Mouse (Mus musculus): ENCODE measurements around the gene Akt1. TPM values are rescaled to one million over a fixed set of nuclear protein-coding genes. Genes with fewer than 3 reads are reported as not detected.

The Akt1 gene
- polyA plus RNA-seq, 1 experiment = 105 TPM

DNA sequence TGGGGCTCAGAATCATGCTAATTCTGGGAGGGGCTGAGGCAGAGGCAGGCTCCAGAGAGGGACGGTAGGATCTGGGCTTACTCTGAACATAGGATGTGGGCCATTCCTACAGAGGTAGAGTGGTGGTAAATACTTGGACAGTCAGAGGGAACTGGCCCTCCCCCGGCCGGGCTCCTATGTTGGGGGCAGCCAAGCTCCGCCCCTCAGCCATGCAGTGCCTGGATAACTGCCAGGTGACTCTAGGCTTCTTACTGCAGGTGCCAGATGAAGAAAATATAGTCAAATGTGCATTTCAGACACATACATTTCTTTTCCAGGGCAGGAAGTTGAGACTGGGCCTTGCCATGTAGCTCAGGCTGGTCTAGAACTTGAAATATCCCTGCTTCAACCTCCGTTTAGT is 2.4 kb upstream of the Akt1 start:
- Histone ChIP-seq H3K36me3 (ENCODE audit: control insufficient read depth, insufficient read depth, low read length) (no peaks in the 10 kb centered on the region), H3K4me3 (ENCODE audit: extremely low read depth, insufficient read depth, insufficient read length) (no peak overlapping the region), H3K27ac (ENCODE audit: insufficient read depth, low read length) (no peak overlapping the region), H3K4me1 (ENCODE audit: control insufficient read depth, insufficient read depth, insufficient read length) (peaks cover 13% of the 10 kb centered on the region), H3K27me3 (ENCODE audit: control insufficient read depth, insufficient read depth, low read length) (peaks cover 6% of the 10 kb centered on the region)
- no peak for TF ChIP-seq POLR2A (IDR thresholded peaks at IDR 0.05; ENCODE audit: low read depth, low read length)
- no peak for TF ChIP-seq CTCF (IDR thresholded peaks at IDR 0.05; ENCODE audit: extremely low read depth, insufficient read depth, insufficient read length, insufficient replicate concordance)
- no peak for DNase-seq (ENCODE audit: low read depth in 1 of 2, low spot score in 2 of 2)
- 62% methylated on average over 5 of the region's 5 CpGs for WGBS

DNA sequence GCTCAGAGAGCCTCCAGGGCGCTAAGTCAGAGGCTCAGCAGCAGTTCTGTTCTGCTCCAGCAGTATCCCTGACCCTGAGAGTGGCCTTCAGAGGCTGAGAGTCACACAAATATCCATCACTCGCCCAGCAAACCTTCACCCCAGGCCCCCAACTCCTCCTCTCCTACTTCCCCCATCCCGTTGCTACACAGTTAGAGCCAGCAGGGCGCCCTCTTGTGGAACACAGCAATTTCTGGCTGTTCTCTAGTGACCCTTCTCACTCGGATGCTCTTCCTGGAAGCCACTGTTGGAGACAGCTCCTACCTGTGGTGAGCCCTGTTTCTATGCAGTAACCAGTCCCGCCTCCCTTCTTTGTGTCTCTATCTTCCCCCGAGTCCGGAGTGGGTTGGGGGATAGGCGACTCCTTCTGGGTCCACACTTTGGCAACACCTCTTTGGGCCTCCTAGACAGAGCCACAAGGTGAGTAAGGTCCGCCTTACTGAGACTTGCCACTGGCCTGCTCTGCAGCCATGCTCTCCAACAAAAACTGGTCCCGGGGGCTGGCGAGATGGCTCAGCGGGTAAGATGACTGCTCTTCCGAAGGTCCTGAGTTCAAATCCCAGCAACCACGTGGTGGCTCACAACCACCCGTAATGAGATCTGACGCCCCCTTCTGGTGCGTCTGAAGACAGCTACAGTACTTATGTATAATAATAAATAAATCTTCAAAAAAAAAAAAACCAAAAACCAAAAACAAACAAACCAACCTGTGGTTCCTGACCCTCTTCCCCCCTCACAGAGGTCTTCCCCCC is 756 bp upstream of the Akt1 start:
- peak; percentile 75; the same call in 1 of the 2 replicates for TF ChIP-seq CTCF (IDR thresholded peaks at IDR 0.05; ENCODE audit: extremely low read depth, insufficient read depth, insufficient read length, insufficient replicate concordance)
- TF ChIP-seq POLR2A (IDR thresholded peaks at IDR 0.05; ENCODE audit: low read depth, low read length) = no peak
- peaks cover 18% of the 10 kb centered on the region for H3K4me1 ChIP-seq (ENCODE audit: control insufficient read depth, insufficient read depth, insufficient read length)
- peak overlapping the region; percentile 89 for H3K27ac ChIP-seq (ENCODE audit: insufficient read depth, low read length)
- peak; percentile 77 to 82 for DNase-seq (ENCODE audit: low read depth in 1 of 2, low spot score in 2 of 2)
- peaks cover 3% of the 10 kb centered on the region; the same call in 1 of the 2 replicates for H3K36me3 ChIP-seq (ENCODE audit: control insufficient read depth, insufficient read depth, low read length)
- H3K4me3 ChIP-seq (ENCODE audit: extremely low read depth, insufficient read depth, insufficient read length) = peak overlapping the region; percentile 28
- peaks cover 6% of the 10 kb centered on the region for H3K27me3 ChIP-seq (ENCODE audit: control insufficient read depth, insufficient read depth, low read length)
- WGBS = 22% methylated on average over 18 of the region's 18 CpGs

DNA sequence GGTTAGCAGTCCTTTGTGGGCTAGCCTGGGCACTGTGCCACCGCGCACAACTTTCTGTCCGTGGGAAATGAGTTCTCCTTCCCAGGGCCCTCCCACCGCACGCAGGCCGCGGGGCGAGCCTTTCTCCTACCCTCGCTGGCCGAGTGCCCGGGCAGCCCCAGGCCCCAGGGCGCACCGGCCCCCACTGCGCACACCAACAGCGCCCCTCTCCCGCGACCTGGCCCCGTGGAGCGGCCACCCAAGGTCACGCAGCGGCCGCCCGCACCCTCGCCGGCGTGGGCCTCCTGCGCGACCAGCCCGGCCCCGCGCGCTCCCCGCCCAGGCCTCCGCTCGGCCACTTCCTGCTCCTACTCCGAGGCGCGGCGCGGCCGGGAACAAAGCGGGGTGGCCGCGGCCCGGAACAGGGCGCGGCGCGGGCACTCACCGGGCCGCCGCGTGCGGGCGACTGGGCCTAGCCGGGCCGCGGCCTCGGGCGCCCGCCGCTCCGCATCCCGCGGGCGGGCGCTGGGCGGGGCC is 1.1 kb downstream of the Akt1 start:
- peaks cover under 1% of the 10 kb centered on the region for H3K27me3 ChIP-seq (ENCODE audit: control insufficient read depth, insufficient read depth, low read length)

DNA sequence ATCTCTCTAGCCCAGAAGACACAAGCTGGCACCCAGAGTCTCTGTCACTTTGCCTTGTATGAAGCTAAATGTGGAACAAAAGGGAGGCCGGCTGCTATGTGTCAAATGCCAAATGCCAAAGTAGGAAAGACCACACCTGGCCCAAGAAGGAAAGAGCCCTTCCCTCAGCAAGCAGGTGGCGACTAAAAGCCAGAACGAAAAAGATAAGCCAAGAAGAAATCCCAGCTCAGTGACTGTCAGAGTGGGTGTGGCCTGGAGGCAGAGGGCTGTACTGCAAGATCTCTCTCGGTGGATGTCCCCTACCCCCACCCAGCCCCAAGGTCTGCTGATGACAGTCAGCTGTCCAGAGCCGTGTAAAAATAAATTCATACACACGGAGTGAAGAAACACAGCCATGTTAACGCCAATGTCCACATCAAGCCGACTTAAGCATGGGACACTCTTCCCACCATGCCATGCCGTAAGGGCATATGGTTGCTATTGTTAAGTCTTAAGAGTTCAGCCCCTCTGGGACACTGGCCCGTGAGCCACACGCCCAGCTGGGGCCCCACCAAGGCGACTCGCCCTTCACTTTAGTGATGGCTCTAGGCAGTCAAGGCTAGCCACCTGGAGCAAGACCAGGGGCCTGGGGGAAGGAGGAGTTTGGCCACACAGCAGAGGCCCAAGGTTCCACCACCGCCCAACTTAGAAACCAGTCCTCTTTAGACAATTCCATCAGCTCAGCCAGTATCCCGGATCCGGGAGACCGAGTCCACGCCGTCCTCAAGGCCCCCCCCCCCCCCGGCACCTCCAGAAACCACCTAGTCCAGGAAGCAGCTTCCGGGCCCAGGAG is 1.7 kb downstream of the Akt1 start:
- TF ChIP-seq CTCF (IDR thresholded peaks at IDR 0.05; ENCODE audit: extremely low read depth, insufficient read depth, insufficient read length, insufficient replicate concordance) = no peak
- TF ChIP-seq POLR2A (IDR thresholded peaks at IDR 0.05; ENCODE audit: low read depth, low read length) = no peak
- peaks cover 20% of the 10 kb centered on the region; the same call in 1 of the 2 replicates for H3K4me1 ChIP-seq (ENCODE audit: control insufficient read depth, insufficient read depth, insufficient read length)
- WGBS = 5% methylated on average over 21 of the region's 21 CpGs
- H3K27ac ChIP-seq (ENCODE audit: insufficient read depth, low read length) = peak overlapping the region; percentile 74
- no peak for DNase-seq (ENCODE audit: low read depth in 1 of 2, low spot score in 2 of 2)
- H3K27me3 ChIP-seq (ENCODE audit: control insufficient read depth, insufficient read depth, low read length) = no peaks in the 10 kb centered on the region; the same call in 1 of the 2 replicates
- peak overlapping the region; percentile 72 for H3K4me3 ChIP-seq (ENCODE audit: extremely low read depth, insufficient read depth, insufficient read length)
- peaks cover 5% of the 10 kb centered on the region; the same call in 1 of the 2 replicates for H3K36me3 ChIP-seq (ENCODE audit: control insufficient read depth, insufficient read depth, low read length)

More for the DNA sequence above, 1.1 kb downstream of the Akt1 start:
- no peak for DNase-seq (ENCODE audit: low read depth in 1 of 2, low spot score in 2 of 2)
- TF ChIP-seq CTCF (IDR thresholded peaks at IDR 0.05; ENCODE audit: extremely low read depth, insufficient read depth, insufficient read length, insufficient replicate concordance) (no peak), POLR2A (IDR thresholded peaks at IDR 0.05; ENCODE audit: low read depth, low read length) (no peak)
- H3K4me1 ChIP-seq (ENCODE audit: control insufficient read depth, insufficient read depth, insufficient read length) = peaks cover 20% of the 10 kb centered on the region; the same call in 1 of the 2 replicates
- H3K36me3 ChIP-seq (ENCODE audit: control insufficient read depth, insufficient read depth, low read length) = peaks cover 5% of the 10 kb centered on the region; the same call in 1 of the 2 replicates
- H3K4me3 ChIP-seq (ENCODE audit: extremely low read depth, insufficient read depth, insufficient read length) = peak overlapping the region; percentile 72
- H3K27ac ChIP-seq (ENCODE audit: insufficient read depth, low read length) = peak overlapping the region; percentile 74
- WGBS = 4% methylated on average over 63 of the region's 68 CpGs

DNA sequence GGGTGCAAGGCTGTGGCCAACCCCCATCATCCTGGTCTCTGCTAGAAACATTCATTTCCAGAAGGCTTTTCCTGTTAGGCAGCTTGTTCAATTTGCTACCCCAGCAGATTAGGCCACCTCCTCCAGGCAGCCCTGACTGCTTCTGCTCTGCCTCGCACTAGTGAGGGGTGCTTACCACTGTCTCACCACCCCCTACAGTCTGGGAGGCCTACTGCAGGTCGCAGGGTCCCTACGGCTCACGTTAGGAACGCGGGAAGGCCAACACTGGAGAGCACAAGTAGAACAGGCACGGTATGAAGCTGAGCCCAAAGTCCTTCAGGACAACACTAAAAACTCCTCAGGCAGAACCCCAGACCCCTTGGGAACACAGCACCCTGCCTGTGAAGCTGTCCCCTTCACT is 2.8 kb downstream of the Akt1 start:
- H3K4me1 ChIP-seq (ENCODE audit: control insufficient read depth, insufficient read depth, insufficient read length) = peaks cover 20% of the 10 kb centered on the region; the same call in 1 of the 2 replicates
- WGBS = 92% methylated on average over 7 of the region's 7 CpGs
- no peak overlapping the region for H3K4me3 ChIP-seq (ENCODE audit: extremely low read depth, insufficient read depth, insufficient read length)
- no peaks in the 10 kb centered on the region; the same call in 1 of the 2 replicates for H3K27me3 ChIP-seq (ENCODE audit: control insufficient read depth, insufficient read depth, low read length)
- DNase-seq (ENCODE audit: low read depth in 1 of 2, low spot score in 2 of 2) = no peak
- H3K27ac ChIP-seq (ENCODE audit: insufficient read depth, low read length) = no peak overlapping the region
- peaks cover 7% of the 10 kb centered on the region; the same call in 1 of the 2 replicates for H3K36me3 ChIP-seq (ENCODE audit: control insufficient read depth, insufficient read depth, low read length)
- TF ChIP-seq CTCF (IDR thresholded peaks at IDR 0.05; ENCODE audit: extremely low read depth, insufficient read depth, insufficient read length, insufficient replicate concordance) = no peak
- no peak for TF ChIP-seq POLR2A (IDR thresholded peaks at IDR 0.05; ENCODE audit: low read depth, low read length)

DNA sequence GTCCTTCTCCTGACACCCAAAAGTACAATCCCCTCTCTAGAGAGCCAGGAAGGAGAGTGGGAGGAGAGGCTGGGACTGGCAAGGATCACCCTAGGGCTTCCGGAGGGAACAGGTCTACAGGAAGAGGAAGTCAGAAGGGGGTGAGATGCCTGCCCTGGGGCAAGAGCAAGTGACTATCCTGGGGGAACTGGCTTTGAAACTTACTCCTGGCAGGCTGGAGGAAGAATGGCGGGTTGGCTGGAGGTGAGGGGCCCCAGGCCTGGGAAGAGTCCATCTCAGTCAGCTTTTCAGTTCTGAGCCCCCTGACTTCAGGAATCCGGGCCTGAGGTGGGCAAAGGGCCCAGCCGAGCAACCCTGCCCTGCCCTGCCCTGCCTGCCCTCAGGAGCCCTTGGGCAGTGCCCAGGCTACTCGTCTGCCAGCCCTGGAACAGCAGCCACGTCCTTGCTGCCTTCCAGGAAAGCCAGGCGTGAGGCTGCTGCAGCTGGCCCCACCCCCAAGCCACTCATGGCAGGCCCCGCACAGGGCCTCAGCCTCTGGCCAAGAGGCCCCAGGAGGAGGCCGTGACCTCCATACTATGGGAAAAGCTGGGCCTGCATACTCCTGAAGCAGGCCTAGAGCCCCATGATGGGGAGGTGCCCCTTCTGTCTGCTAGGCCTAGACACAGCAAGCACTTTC is 3.8 kb downstream of the Akt1 start:
- Histone ChIP-seq H3K4me3 (ENCODE audit: extremely low read depth, insufficient read depth, insufficient read length) (no peak overlapping the region), H3K4me1 (ENCODE audit: control insufficient read depth, insufficient read depth, insufficient read length) (peaks cover 20% of the 10 kb centered on the region; the same call in 1 of the 2 replicates), H3K27ac (ENCODE audit: insufficient read depth, low read length) (no peak overlapping the region), H3K27me3 (ENCODE audit: control insufficient read depth, insufficient read depth, low read length) (no peaks in the 10 kb centered on the region), H3K36me3 (ENCODE audit: control insufficient read depth, insufficient read depth, low read length) (peaks cover 10% of the 10 kb centered on the region)
- 78% methylated on average over 9 of the region's 9 CpGs for whole genome bisulfite sequencing
- no peak for TF ChIP-seq POLR2A (IDR thresholded peaks at IDR 0.05; ENCODE audit: low read depth, low read length)
- no peak for TF ChIP-seq CTCF (IDR thresholded peaks at IDR 0.05; ENCODE audit: extremely low read depth, insufficient read depth, insufficient read length, insufficient replicate concordance)
- no peak for DNase-seq (ENCODE audit: low read depth in 1 of 2, low spot score in 2 of 2)
